ENCODE assay signal across 9 mouse cellular contexts in genomic region chr5:63649533-63650464, GRCm38 (mm10). TPM values are rescaled to one million over a fixed set of nuclear protein-coding genes. Genes with fewer than 3 reads are reported as not detected.
DNase-seq lines count a peak whose midpoint lies in the region; ATAC-seq and TF ChIP-seq lines count a peak whose summit lies in the region.
"Had no signal": no experiment of that assay in that cellular context is flagged by ENCODE, and none has a peak within 500 bp of the region (broad histone marks: within the 10 kb centered on the region; RNA-seq: fewer than 3 reads in every experiment).

No protein-coding gene starts in this region.

- in situ Hi-C loops in ES-E14 (cut with MboI; ENCODE audit: low sequenced_read_pairs in 2 of 2, unreplicated experiment in 2 of 2), result no loop called here

- peaks cover 0 to 5% of the 10 kb centered on the region in 2 experiments; a peak in 1 of 4 replicates for H3K4me1 ChIP-seq in ES-E14 (ENCODE audit: control insufficient read depth in 2 of 2, insufficient read depth in 2 of 2, low read length in 2 of 2, poor library complexity in 1 of 2)
- no peaks in the 10 kb centered on the region for H3K4me1 ChIP-seq in forebrain, postnatal 0 days (ENCODE audit: insufficient read depth)
- H3K4me1 ChIP-seq in midbrain, embryonic 16.5 days (ENCODE audit: control insufficient read depth, insufficient read depth, low read length), result peaks cover 3% of the 10 kb centered on the region; the same call in 1 of the 2 replicates

- DNase-seq in adrenal gland, postnatal 14 days, result peak; percentile 7
- no peak for DNase-seq in adrenal gland, postnatal 4 days (ENCODE audit: low spot score in 2 of 2)
- no peak for DNase-seq in ES-E14 (ENCODE audit: low read depth, low spot score)
- peak; percentile 39 for DNase-seq in forebrain, postnatal 0 days
- DNase-seq in kidney, postnatal 36 days, result peak; percentile 12 to 52
- no peak for DNase-seq in urinary bladder, postnatal 4 days (ENCODE audit: low spot score in 2 of 2)
- no peak for DNase-seq in adipocyte (ENCODE audit: low spot score)

- no peaks in the 10 kb centered on the region for H3K36me3 ChIP-seq in ES-E14 (ENCODE audit: control insufficient read depth, insufficient read depth, low read length, poor library complexity, severe bottlenecking)
- H3K36me3 ChIP-seq in forebrain, postnatal 0 days (ENCODE audit: insufficient read depth), result no peaks in the 10 kb centered on the region
- no peaks in the 10 kb centered on the region for H3K36me3 ChIP-seq in midbrain, embryonic 16.5 days (ENCODE audit: control insufficient read depth, insufficient read depth, low read length)

- ATAC-seq in forebrain, postnatal 0 days, result peak; percentile 46
- peak; percentile 84 for ATAC-seq in midbrain, embryonic 16.5 days

- no peak overlapping the region for H3K9ac ChIP-seq in ES-E14 (ENCODE audit: insufficient read depth, low read depth, low read length, poor library complexity, severe bottlenecking)
- peak overlapping the region; percentile 63 for H3K9ac ChIP-seq in forebrain, postnatal 0 days
- H3K9ac ChIP-seq in midbrain, embryonic 16.5 days (ENCODE audit: low read depth, low read length), result peak overlapping the region; percentile 76

- no peaks in the 10 kb centered on the region for H3K27me3 ChIP-seq in forebrain, postnatal 0 days (ENCODE audit: insufficient read depth, low read length)
- peaks cover 2% of the 10 kb centered on the region; the same call in 1 of the 2 replicates for H3K27me3 ChIP-seq in midbrain, embryonic 16.5 days (ENCODE audit: control insufficient read depth, insufficient read depth, low read depth, low read length)

- peak overlapping the region; percentile 46 to 55 for H3K4me3 ChIP-seq in ES-E14 (ENCODE audit: insufficient read depth in 1 of 2, low read depth in 1 of 2, low read length in 2 of 2, poor library complexity in 1 of 2, severe bottlenecking in 1 of 2)
- H3K4me3 ChIP-seq in forebrain, postnatal 0 days (ENCODE audit: low read depth, low read length), result peak overlapping the region; percentile 61
- H3K4me3 ChIP-seq in midbrain, embryonic 16.5 days (ENCODE audit: low read depth, low read length), result peak overlapping the region; percentile 76

- H3K9me3 ChIP-seq in ES-E14 (ENCODE audit: control insufficient read depth, insufficient read depth, low read depth, low read length), result no peaks in the 10 kb centered on the region
- no peaks in the 10 kb centered on the region for H3K9me3 ChIP-seq in forebrain, postnatal 0 days (ENCODE audit: low read length)
- H3K9me3 ChIP-seq in midbrain, embryonic 16.5 days (replicated peaks; ENCODE audit: control insufficient read depth, low read length, poor library complexity, severe bottlenecking), result no peaks in the 10 kb centered on the region

- H3K27ac ChIP-seq in ES-E14 (ENCODE audit: insufficient read depth, low read depth, low read length, poor library complexity, severe bottlenecking), result no peak overlapping the region
- H3K27ac ChIP-seq in forebrain, postnatal 0 days (ENCODE audit: low read depth, low read length), result peak overlapping the region; percentile 35; the same call in 1 of the 2 replicates
- H3K27ac ChIP-seq in midbrain, embryonic 16.5 days (ENCODE audit: low read length), result peak overlapping the region; percentile 58

- no peak for TF ChIP-seq CTCF in forebrain, postnatal 0 days (IDR thresholded peaks at IDR 0.05; ENCODE audit: low read depth)

- peak overlapping the region; percentile 99 for H3K4me2 ChIP-seq in forebrain, postnatal 0 days (ENCODE audit: low read depth)
- H3K4me2 ChIP-seq in midbrain, embryonic 16.5 days (ENCODE audit: low read length), result peak overlapping the region; percentile 99

- 2% methylated on average over 83 of the region's 83 CpGs for WGBS in forebrain, postnatal 0 days
- under 1% methylated on average over 83 of the region's 83 CpGs for WGBS in midbrain, embryonic 16.5 days

TF ChIP-seq in ES-E14, 5 proteins besides CTCF, POLR2A, EP300 and RAD21:
- TF ChIP-seq ZC3H11A (IDR thresholded peaks at IDR 0.05; ENCODE audit: borderline replicate concordance, low read depth, low read length) (no peak), HCFC1 (IDR thresholded peaks at IDR 0.05; ENCODE audit: borderline replicate concordance, insufficient read depth, low read length) (no peak), MAFK (IDR thresholded peaks at IDR 0.05; ENCODE audit: insufficient read depth, low read depth, low read length) (no peak)

RNA-seq across cellular contexts. Expression of gene Nwd2, which starts 0.9 kb away (rescaled TPM):
- total RNA-seq in adrenal gland, postnatal 14 days (2021), result 0.07 TPM in 1 of 2 replicates, not detected in the other
- total RNA-seq in adrenal gland, postnatal 4 days (2021), result under 1 TPM; 0.20 to 0.42 TPM
- not detected in 2 replicates for total RNA-seq in ES-E14 (2012; rRNA removed)
- 33.4 and 44.9 TPM in 2 replicates for total RNA-seq in forebrain, postnatal 0 days (2014; rRNA removed)
- polyA plus RNA-seq in forebrain, postnatal 0 days (2015; fragmentation: Nextera tagmentation; extraction: Ambion mirVana), result 13.2 and 16.5 TPM in 2 replicates
- polyA plus RNA-seq in midbrain, embryonic 16.5 days (2015; fragmentation: Nextera tagmentation; extraction: Ambion mirVana), result 13.6 and 25.7 TPM in 2 replicates
- total RNA-seq: common myeloid progenitor, adult 5-6 weeks had no signal

Comparison
In these comparisons a context has a peak if more than half of its experiments do, and no peak if none do; other contexts are left out.
1. DNase-seq: peak in adrenal gland, postnatal 14 days (single experiment), forebrain, postnatal 0 days (single experiment) and kidney, postnatal 36 days (2 of 2); none in adrenal gland, postnatal 4 days (0 of 2), ES-E14 (single experiment), urinary bladder, postnatal 4 days (0 of 2) and adipocyte (single experiment).
2. RNA of gene Nwd2, which starts 0.9 kb away (total RNA-seq): 33.4 to 44.9 TPM in forebrain, postnatal 0 days; 0.20 to 0.42 TPM in adrenal gland, postnatal 4 days, 0.07 TPM in adrenal gland, postnatal 14 days and not detected in ES-E14; every median in the first group is over 10 times any median in the second.
3. Peak in every context shown above with its lines, with median percentiles within 50 percentile points of each other: H3K4me3 ChIP-seq.